Mouse (Mus musculus) hindbrain, postnatal 0 days (tissue): ENCODE data around the gene Dnaja2. TPM values are rescaled to one million over a fixed set of nuclear protein-coding genes. Genes with fewer than 3 reads are reported as not detected.
A peak's percentile ranks its signal among the peaks of the same experiment; 100 is the strongest.

ENCODE experiments used
- ATAC-seq: fragments of 200-750 bp; cut with Nextera tagmentation; 2 replicates; pipeline ENCODE4 v1.8.0; 2017; ENCODE audit warnings: mild to moderate bottlenecking, moderate TSS enrichment, moderate library complexity
- DNase-seq: peaks from one replicate; pipeline ENCODE4 v3.0.0-alpha.2; 2015; ENCODE audit warnings: low spot score
- H3K27ac ChIP-seq: fragments of 300-500 bp; sonication (generic); 2 replicates; pipeline ENCODE4 v1.5.1; 2014; ENCODE audit warnings: mild to moderate bottlenecking
- H3K27me3 ChIP-seq: fragments of 300-500 bp; sonication (generic); 2 replicates; pipeline ENCODE4 v1.6.1; 2014; ENCODE audit warnings: low read length, mixed read lengths; ENCODE audit not compliant: insufficient read depth
- H3K36me3 ChIP-seq: fragments of 300-500 bp; sonication (generic); 2 replicates; pipeline ENCODE4 v1.6.1; 2014; ENCODE audit warnings: low read length, mixed read lengths; ENCODE audit not compliant: insufficient read depth
- H3K4me1 ChIP-seq: fragments of 300-500 bp; sonication (generic); 2 replicates; pipeline ENCODE4 v1.6.1; 2014; ENCODE audit warnings: antibody characterized with exemption, low read length, mixed read lengths; ENCODE audit not compliant: insufficient read depth
- H3K4me2 ChIP-seq: fragments of 300-500 bp; sonication (generic); 2 replicates; pipeline ENCODE4 v1.6.1; 2014; ENCODE audit warnings: low read depth, mild to moderate bottlenecking, low read length, moderate library complexity, mixed read lengths
- H3K4me3 ChIP-seq: fragments of 300-500 bp; sonication (generic); 2 replicates; pipeline ENCODE4 v1.5.1; 2014; ENCODE audit warnings: low read length
- H3K9ac ChIP-seq: fragments of 300-500 bp; sonication (generic); replicated peaks from 2 replicates; pipeline ENCODE4 v1.6.1; 2014; ENCODE audit warnings: mild to moderate bottlenecking, low read length, moderate library complexity, mixed read lengths
- H3K9me3 ChIP-seq: fragments of 300-500 bp; sonication (generic); 2 replicates; pipeline ENCODE4 v1.6.1; 2016; ENCODE audit warnings: low read length, mixed read lengths
- CTCF ChIP-seq: IDR thresholded peaks from 2 replicates; pipeline ENCODE4 v1.5.1; 2016; ENCODE audit warnings: antibody characterized with exemption, control low read depth, low read depth
- WGBS: fragments of 180-500 bp; shearing (Covaris S2); extraction: QIAGEN DNeasy Blood & Tissue Kit; methylation state at CpG from one replicate; pipeline ENCODE4 v1.1.7; 2014; 5-methylcytosine and 5-hydroxymethylcytosine counted together
- polyA plus RNA-seq: library from polyadenylated mRNA; unstranded; fragments of >200 nt; fragmentation: Nextera tagmentation; extraction: Ambion mirVana; gene quantifications from 2 replicates; pipeline ENCODE4 v1.2.1, GENCODE M21; 2015
- total RNA-seq: library from RNA; depleted of rRNA; stranded (reverse); fragments of >200 nt; gene quantifications from 2 replicates; pipeline ENCODE4 v1.2.3, GENCODE M21; 2014

Gene Dnaja2
- total and polyA plus RNA-seq, 2 experiments from 2014 or later, result 43.9 to 156 TPM

- H3K4me1 ChIP-seq, result peaks cover 5% of the 10 kb centered on the region; the same call in 1 of the 2 replicates
- 64% methylated on average over 4 of the region's 4 CpGs for WGBS
- H3K36me3 ChIP-seq, result peaks cover 74% of the 10 kb centered on the region
Observed at GRCm38 (mm10) chr8:85506620-85507019, 48.5 kb downstream of the Dnaja2 start.

GRCm38 (mm10) chr8:85504704-85505103 is 50.4 kb downstream of the Dnaja2 start:
- Histone ChIP-seq H3K4me1 (peaks cover 11% of the 10 kb centered on the region; the same call in 1 of the 2 replicates), H3K9ac (no peak overlapping the region), H3K4me2 (no peak overlapping the region), H3K27ac (no peak overlapping the region), H3K36me3 (peaks cover 56% of the 10 kb centered on the region), H3K4me3 (no peak overlapping the region), H3K27me3 (no peaks in the 10 kb centered on the region), H3K9me3 (no peaks in the 10 kb centered on the region)
- WGBS, result 81% methylated on average over 6 of the region's 6 CpGs
- no peak for ATAC-seq
- no peak for DNase-seq
- TF ChIP-seq CTCF, result no peak

More at GRCm38 (mm10) chr8:85506620-85507019, 48.5 kb downstream of the Dnaja2 start:
- H3K9me3 ChIP-seq, result no peaks in the 10 kb centered on the region
- no peak overlapping the region for H3K27ac ChIP-seq
- H3K27me3 ChIP-seq, result no peaks in the 10 kb centered on the region
- no peak for TF ChIP-seq CTCF
- DNase-seq (no peak), ATAC-seq (no peak)
- H3K9ac ChIP-seq, result no peak overlapping the region
- H3K4me3 ChIP-seq, result no peak overlapping the region
- H3K4me2 ChIP-seq, result no peak overlapping the region

- no peaks in the 10 kb centered on the region for H3K9me3 ChIP-seq
- H3K27ac ChIP-seq, result no peak overlapping the region
- peaks cover 11% of the 10 kb centered on the region; the same call in 1 of the 2 replicates for H3K4me1 ChIP-seq
- WGBS, result 53% methylated on average over 3 of the region's 3 CpGs
- no peak overlapping the region for H3K9ac ChIP-seq
- H3K4me2 ChIP-seq, result no peak overlapping the region
- no peaks in the 10 kb centered on the region for H3K27me3 ChIP-seq
- H3K4me3 ChIP-seq, result no peak overlapping the region
- ATAC-seq (no peak), DNase-seq (no peak)
- peaks cover 40% of the 10 kb centered on the region for H3K36me3 ChIP-seq
- no peak for TF ChIP-seq CTCF
Observed at GRCm38 (mm10) chr8:85503065-85503464, 52.1 kb downstream of the Dnaja2 start.

GRCm38 (mm10) chr8:85502381-85502780 is 52.8 kb downstream of the Dnaja2 start:
- H3K4me2 ChIP-seq, result no peak overlapping the region
- ATAC-seq, result no peak
- no peak overlapping the region for H3K27ac ChIP-seq
- H3K4me1 ChIP-seq, result peaks cover 11% of the 10 kb centered on the region; the same call in 1 of the 2 replicates
- no peaks in the 10 kb centered on the region for H3K27me3 ChIP-seq
- DNase-seq, result no peak
- no peak for TF ChIP-seq CTCF
- 73% methylated on average over 2 of the region's 2 CpGs for WGBS
- H3K9ac ChIP-seq, result no peak overlapping the region
- H3K9me3 ChIP-seq, result no peaks in the 10 kb centered on the region
- H3K4me3 ChIP-seq, result no peak overlapping the region
- H3K36me3 ChIP-seq, result peaks cover 34% of the 10 kb centered on the region

GRCm38 (mm10) chr8:85500955-85501685 is 54.0 kb downstream of the Dnaja2 start:
- Histone ChIP-seq H3K27me3 (no peaks in the 10 kb centered on the region), H3K27ac (peak overlapping the region; percentile 84), H3K4me1 (peaks cover 11% of the 10 kb centered on the region; the same call in 1 of the 2 replicates), H3K4me2 (no peak overlapping the region), H3K4me3 (no peak overlapping the region), H3K36me3 (peaks cover 24% of the 10 kb centered on the region), H3K9me3 (no peaks in the 10 kb centered on the region), H3K9ac (no peak overlapping the region)
- 53% methylated on average over 11 of the region's 11 CpGs for WGBS
- ATAC-seq (peak; percentile 92), DNase-seq (peak; percentile 90)
- TF ChIP-seq CTCF, result no peak

- no peaks in the 10 kb centered on the region for H3K9me3 ChIP-seq
- H3K4me2 ChIP-seq, result no peak overlapping the region
- no peaks in the 10 kb centered on the region for H3K27me3 ChIP-seq
- H3K27ac ChIP-seq, result peak overlapping the region; percentile 84
- no peak for ATAC-seq
- 79% methylated on average over 10 of the region's 10 CpGs for WGBS
- no peak overlapping the region for H3K4me3 ChIP-seq
- peaks cover 11% of the 10 kb centered on the region; the same call in 1 of the 2 replicates for H3K4me1 ChIP-seq
- H3K9ac ChIP-seq, result no peak overlapping the region
- no peak for TF ChIP-seq CTCF
- DNase-seq, result no peak
- H3K36me3 ChIP-seq, result peaks cover 17% of the 10 kb centered on the region
Observed at GRCm38 (mm10) chr8:85500460-85500859, 54.7 kb downstream of the Dnaja2 start.

GRCm38 (mm10) chr8:85498577-85498976 is 56.6 kb downstream of the Dnaja2 start:
- H3K27ac ChIP-seq, result peak overlapping the region; percentile 52; the same call in 1 of the 2 replicates
- WGBS, result 34% methylated on average over 2 of the region's 2 CpGs
- no peak for DNase-seq
- no peak overlapping the region for H3K9ac ChIP-seq
- TF ChIP-seq CTCF, result no peak
- peaks cover 7% of the 10 kb centered on the region for H3K36me3 ChIP-seq
- no peaks in the 10 kb centered on the region for H3K9me3 ChIP-seq
- ATAC-seq, result no peak
- H3K4me3 ChIP-seq, result no peak overlapping the region
- H3K4me2 ChIP-seq, result no peak overlapping the region
- no peaks in the 10 kb centered on the region for H3K27me3 ChIP-seq
- peaks cover 17% of the 10 kb centered on the region for H3K4me1 ChIP-seq
